Mouse (Mus musculus) embryonic fibroblast, embryonic 13.5 days (primary cell): ENCODE results near the gene Fetub.

ENCODE experiments used
- CTCF ChIP-seq: IDR thresholded peaks from 2 replicates; pipeline ENCODE4 v1.5.1; 2011; ENCODE audit warnings: mild to moderate bottlenecking, control low read depth, low read length, moderate library complexity, borderline replicate concordance; ENCODE audit not compliant: insufficient read depth
- POLR2A ChIP-seq: IDR thresholded peaks from 2 replicates; pipeline ENCODE4 v1.6.1; 2011; ENCODE audit warnings: low read depth, mild to moderate bottlenecking, control low read depth, low read length, moderate library complexity

- TF ChIP-seq CTCF, result no peak
- TF ChIP-seq POLR2A, result no peak
Measured at GRCm38 (mm10) chr16:22921761-22922160, 3.6 kb downstream of the Fetub start.
